Mouse (Mus musculus) heart, adult 2 months (tissue): ENCODE measurements at regions not wholly inside any gene's neighbourhood (a gene's known extent, or its start where the extent isn't known, plus 50 kb on each side); places are given as distances from the start of the nearest gene placed in this dataset.

ENCODE experiments used
- DNase-seq, 2 experiments: peaks; one replicate each; pipeline ENCODE4 v3.0.0; 2021
- H3K27ac ChIP-seq: fragments of 200-600 bp; 2 replicates; pipeline ENCODE4 v1.8.1; 2022
- H3K27me3 ChIP-seq: fragments of 200-500 bp; 2 replicates; pipeline ENCODE4 v1.6.1; 2012; ENCODE audit warnings: mild to moderate bottlenecking, low read length, inconsistent platforms, mixed read lengths; ENCODE audit not compliant: control insufficient read depth, insufficient read depth
- H3K36me3 ChIP-seq: fragments of 200-500 bp; 2 replicates; pipeline ENCODE4 v1.6.1; 2012; ENCODE audit warnings: low read length, inconsistent platforms; ENCODE audit not compliant: control insufficient read depth, insufficient read depth
- H3K4me1 ChIP-seq: fragments of 200-500 bp; 2 replicates; pipeline ENCODE4 v1.6.1; 2011; ENCODE audit warnings: low read length; ENCODE audit not compliant: control insufficient read depth, insufficient read depth
- H3K4me3 ChIP-seq: fragments of 200-600 bp; 2 replicates; pipeline ENCODE4 v1.8.1; 2022
- H3K79me2 ChIP-seq: fragments of 200-500 bp; replicated peaks from 2 replicates; pipeline ENCODE4 v1.6.1; 2012; ENCODE audit warnings: mild to moderate bottlenecking, inconsistent platforms, low read length, moderate library complexity, mixed read lengths; ENCODE audit not compliant: control insufficient read depth, insufficient read depth
- H3K9ac ChIP-seq: fragments of 200-500 bp; 2 replicates; pipeline ENCODE4 v1.6.1; 2012; ENCODE audit warnings: low read depth, mild to moderate bottlenecking, control low read depth, inconsistent platforms, low read length, mixed read lengths
- CTCF ChIP-seq: fragments of 200-600 bp; IDR thresholded peaks from 2 replicates; pipeline ENCODE4 v1.8.1; 2022; ENCODE audit warnings: antibody characterized with exemption, mild to moderate bottlenecking, moderate library complexity
- EP300 ChIP-seq: fragments of 200-500 bp; IDR thresholded peaks from 2 replicates; pipeline ENCODE4 v1.6.1; 2011; ENCODE audit warnings: low read depth, low read length, control low read depth; ENCODE audit not compliant: insufficient read depth
- POLR2A ChIP-seq: fragments of 200-500 bp; IDR thresholded peaks from 2 replicates; pipeline ENCODE4 v1.6.1; 2011; ENCODE audit warnings: mild to moderate bottlenecking, low read depth, low read length, control low read depth; ENCODE audit not compliant: insufficient read depth
- intact Hi-C: fragments of 180-260 bp; cut with DNase I; formaldehyde crosslinking; loops from one replicate; pipeline ENCODE4 v1.15.1; 2025
- microRNA-seq, 2 experiments: library from miRNA; unstranded; fragments of <30 nt; microRNA quantifications; one replicate each; pipeline ENCODE4 v1.2.0; 2021

GRCm38 (mm10) chr7:62085120-62085849, 261.1 kb upstream of the Ndn start:
- TF ChIP-seq POLR2A (no peak), EP300 (no peak), CTCF (no peak)
- H3K27ac ChIP-seq, result no peak overlapping the region
- no peaks in the 10 kb centered on the region for H3K4me1 ChIP-seq
- intact Hi-C loops, result no loop called here
- no peaks in the 10 kb centered on the region for H3K27me3 ChIP-seq
- H3K79me2 ChIP-seq, result no peaks in the 10 kb centered on the region
- H3K36me3 ChIP-seq, result no peaks in the 10 kb centered on the region
- H3K9ac ChIP-seq, result no peak overlapping the region
- no peak for DNase-seq
- no peak overlapping the region for H3K4me3 ChIP-seq

Small RNAs in the stretch of these regions (microRNA-seq; reads per million reads assigned to microRNA genes)
- 0 reads per million in 2 experiments for gene Gm24923
- gene Mir344-2, result 0 reads per million in 2 experiments
- 0 to 1.2 reads per million in 2 experiments for gene Mir344f
- gene Mir344g, result 0 reads per million in 2 experiments
- gene Mir344i, result 0 reads per million in 2 experiments
